Mouse (Mus musculus): Measurements from ENCODE around the gene Mical1. TPM values are rescaled to one million over a fixed set of nuclear protein-coding genes. Genes with fewer than 3 reads are reported as not detected.
A peak's percentile ranks its signal among the peaks of the same experiment; 100 is the strongest.

Mical1 gene
- total RNA-seq (2022), result 10 to 100 TPM in 2 of 4 experiments, 1 to 10 TPM in 2; 7.5 to 12.7 (median 9.8) TPM

DNA sequence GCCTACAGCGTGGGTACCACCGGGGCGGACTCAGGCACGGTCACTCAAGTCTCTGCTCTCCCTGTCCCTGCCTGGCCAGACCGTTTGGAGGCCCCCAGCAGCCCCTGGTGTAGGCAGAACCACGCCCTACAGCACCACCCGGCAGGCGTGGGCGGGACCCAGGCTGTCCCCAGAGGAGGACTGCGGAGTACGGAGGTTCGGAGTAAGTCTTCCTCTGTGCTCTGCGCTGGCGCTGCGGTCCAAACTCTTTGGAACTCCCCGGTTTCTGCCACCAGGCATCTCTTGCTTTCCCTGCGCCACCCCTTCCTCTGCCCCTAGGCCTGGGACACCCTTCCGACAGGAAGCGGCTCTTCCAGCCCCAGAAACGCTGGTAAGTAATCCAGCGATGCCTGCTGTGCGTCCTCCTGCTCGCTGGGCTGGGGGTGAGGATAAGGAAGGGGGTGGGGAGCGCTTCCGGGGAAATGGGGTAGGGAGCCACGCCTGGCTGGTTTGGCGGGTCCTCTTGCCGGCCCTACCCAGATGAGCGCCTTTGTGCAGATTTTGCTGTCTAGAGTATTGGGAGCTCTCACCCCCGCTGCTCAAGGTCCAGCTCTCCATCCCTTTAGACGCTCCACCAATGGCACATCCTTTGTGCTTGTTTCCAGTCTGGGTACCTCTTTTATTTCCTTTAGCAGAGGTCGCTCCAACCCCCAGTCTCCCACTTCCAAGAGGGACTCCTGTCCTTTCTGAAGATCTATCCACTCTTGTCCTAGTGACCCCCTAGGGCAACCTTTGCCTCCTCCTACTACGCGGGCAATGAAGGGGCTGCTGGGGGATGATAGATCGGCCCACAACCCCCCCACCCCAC, at the start of gene Mical1:
TSS of gene Mical1 (plus strand) at position 144 of the 847 bp plus-strand sequence.
- DNase-seq (ENCODE audit: low spot score), result peak; percentile 73

DNA sequence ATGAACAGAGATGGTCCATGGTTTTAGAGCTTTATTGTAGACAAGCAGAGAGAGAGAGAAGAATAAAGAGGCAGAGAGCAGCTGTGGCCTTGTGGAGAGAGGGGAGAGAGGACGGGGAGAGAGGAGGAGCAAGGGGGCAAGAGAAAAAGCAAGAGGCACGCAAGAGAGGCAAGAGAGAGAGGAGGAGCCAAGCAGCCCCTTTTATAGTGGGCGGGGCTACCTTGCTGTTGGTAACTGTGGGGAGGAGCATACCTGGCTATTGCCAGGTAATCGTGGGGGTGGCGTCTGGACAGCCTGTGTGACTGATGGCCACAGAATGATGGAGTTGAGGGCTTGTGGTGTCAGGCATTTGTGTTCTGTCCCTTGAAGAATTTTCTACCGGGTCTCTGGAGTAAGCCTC, 49.7 kb upstream of the Mical1 start:
- DNase-seq (ENCODE audit: low spot score), result no peak

DNA sequence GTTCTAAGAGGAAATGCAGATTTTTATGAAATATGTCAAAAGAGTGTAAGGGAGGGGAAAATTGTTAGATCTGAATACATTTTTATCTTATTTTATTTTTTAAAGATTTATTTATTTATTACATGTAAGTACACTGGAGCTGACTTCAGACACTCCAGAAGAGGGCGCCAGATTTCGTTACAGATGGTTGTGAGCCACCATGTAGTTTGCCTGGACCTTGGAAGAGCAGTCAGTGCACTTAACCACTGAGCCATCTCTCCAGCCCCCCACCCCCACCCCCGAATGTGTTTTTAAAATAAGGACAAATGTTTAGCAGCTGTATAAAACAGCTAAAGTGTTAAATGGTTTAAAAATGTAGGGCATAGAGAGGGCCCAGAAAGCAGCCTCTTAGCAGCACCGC, 41.5 kb upstream of the Mical1 start:
- DNase-seq (ENCODE audit: low spot score), result peak; percentile 62

DNA sequence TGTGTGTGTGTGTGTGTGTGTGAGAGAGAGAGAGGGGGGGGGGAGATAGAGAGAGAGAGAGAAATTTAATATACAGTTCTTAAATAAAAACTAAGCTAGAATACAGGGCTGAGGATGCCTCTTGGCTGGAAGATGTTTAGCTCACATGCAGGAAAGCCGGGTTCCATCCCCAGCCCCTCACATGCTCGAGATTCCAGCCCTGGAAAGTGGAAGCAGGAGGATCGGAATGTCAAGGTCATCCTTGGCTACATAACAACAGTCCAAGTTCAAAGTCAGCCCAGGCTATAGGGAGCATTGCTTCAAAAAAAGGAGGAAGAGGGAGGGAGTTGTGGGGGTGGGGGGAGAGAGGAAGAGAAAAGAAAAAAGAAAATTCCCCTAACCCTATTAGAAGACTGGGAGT, 41.0 kb upstream of the Mical1 start:
- no peak for DNase-seq (ENCODE audit: low spot score)

DNA sequence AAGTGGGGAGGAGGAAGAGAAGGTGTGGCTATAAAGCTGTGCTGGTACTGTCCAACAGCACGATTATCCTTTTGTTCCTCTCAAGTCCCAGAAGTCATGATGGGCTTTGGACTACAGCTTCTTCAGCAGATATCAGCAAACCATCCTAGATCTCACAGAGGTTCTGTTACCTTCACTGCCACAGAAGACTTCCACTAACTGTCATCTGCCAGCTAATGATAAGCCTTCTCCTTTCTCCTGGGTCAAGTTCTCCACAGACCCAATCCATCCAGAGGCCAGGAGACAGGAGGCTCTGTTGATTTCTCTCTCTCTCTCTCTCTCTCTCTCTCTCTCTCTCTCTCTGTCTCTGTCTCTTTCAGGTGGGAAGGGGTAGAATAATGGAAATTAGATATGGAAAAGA, 27.9 kb upstream of the Mical1 start:
- DNase-seq (ENCODE audit: low spot score), result no peak

DNA sequence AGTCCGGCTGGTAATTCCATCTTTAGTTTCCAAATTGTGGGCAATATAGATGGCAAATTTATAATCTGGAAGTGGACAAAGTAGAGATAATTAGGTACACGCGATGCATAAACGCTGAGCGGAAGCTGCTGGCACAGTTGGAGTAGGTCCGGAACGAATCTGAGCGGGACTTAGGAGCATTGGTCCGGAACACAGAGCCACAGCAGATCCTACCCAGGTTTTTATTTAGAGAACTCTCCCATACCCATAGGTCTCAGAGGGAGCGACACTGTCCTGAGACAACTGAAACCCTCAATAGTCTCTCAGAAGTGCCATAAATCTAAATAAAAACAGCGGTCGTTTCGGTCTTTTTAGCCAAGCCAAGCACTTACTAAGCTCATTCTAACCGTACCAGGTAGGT, 26.4 kb upstream of the Mical1 start:
- no peak for DNase-seq (ENCODE audit: low spot score)

DNA sequence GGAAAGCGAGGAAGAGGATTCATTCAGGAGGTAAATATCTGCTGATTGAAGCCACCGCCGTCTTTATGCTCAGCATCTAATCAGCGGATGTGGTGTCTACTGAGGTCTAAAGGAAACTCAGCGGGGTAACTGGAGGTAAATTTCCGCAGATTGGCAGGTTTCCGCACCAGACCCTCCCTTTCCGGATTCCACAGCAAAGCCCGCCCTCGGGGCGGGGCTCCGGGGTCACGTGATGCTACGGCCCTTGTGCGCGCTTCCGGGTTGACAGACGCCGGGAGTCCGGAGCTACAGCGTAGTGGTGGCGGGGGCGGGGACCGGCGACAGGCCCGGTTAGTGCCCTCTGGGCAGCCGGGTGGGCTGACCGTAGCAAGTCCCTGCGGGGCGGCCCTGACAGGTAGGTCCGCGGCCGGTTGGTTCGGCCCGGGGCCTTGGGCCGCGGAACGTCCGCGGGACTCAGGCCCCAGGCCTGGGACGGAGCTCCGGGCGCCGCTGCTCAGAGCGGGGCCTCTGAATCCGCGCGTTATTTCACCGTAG, 25.9 kb upstream of the Mical1 start, which contains the start of gene Zbtb24:
TSS of gene Zbtb24 (plus strand) at position 247 of the 534 bp plus-strand sequence.
- DNase-seq (ENCODE audit: low spot score), result peak; percentile 95

DNA sequence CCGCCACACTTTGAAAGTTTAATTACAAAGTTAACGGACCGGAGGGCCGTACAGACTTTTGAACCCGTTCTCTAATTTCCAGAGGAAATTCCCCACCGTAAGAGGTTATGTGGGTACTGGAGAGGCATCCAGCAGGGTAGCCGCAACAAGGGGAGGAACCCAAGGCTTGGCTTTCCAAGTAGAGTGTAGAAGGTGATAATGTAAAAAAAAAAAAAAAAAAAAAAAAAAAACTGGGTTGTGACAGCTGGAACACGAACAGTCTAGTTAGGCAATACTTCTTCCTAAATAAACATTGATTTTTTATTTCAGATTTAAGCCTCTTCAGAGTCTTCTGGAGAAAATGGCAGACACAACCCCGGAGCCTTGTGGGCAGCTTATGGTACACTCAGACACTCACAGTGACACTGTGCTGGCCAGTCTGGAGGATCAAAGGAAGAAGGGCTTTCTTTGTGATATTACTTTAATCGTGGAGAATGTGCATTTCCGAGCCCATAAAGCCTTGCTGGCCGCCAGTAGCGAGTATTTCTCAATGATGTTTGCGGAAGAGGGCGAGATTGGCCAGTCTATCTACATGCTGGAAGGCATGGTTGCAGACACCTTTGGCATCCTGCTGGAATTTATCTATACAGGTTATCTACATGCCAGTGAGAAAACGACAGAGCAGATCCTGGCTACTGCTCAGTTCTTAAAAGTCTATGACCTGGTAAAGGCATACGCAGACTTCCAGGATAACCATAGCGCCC, 25.2 kb upstream of the Mical1 start:
- no peak for DNase-seq (ENCODE audit: low spot score)

DNA sequence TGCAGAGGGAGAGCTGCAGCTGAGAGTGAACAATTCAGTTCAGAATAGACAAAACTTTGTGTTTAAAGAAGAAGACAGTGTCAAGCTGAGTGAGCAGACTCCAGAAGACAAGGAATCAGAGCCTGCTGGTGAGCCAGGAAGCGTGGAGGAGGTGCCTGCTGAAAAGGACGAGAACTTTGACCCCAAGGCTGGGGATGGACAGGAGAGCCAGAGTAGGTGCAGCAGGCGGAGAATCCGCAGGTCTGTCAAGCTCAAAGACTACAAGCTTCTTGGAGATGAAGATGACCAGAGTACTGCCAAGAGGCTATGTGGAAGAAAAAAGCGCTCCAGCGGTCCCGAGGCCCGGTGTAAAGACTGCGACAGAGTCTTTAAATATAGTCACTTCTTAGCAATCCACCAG, 24.5 kb upstream of the Mical1 start:
- no peak for DNase-seq (ENCODE audit: low spot score)

DNA sequence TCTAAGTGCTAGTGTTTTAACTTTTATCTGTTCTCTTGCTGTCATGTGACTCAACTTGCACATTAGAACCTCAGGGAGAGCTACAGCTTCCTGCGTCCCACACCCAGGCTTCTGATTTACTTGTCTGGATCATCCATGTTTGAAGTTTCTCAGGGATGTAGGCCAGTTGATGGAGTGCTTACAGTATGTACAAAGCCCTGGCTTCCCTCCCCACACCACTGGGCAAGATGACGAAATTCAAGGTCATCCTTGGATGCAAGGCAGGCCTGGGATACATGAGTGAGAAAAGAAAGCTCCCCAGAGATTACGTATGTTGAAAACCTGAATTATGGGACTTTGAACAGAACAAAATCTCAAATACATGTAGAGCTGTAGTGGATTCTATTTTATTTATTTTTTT, 23.3 kb upstream of the Mical1 start:
- DNase-seq (ENCODE audit: low spot score), result no peak

DNA sequence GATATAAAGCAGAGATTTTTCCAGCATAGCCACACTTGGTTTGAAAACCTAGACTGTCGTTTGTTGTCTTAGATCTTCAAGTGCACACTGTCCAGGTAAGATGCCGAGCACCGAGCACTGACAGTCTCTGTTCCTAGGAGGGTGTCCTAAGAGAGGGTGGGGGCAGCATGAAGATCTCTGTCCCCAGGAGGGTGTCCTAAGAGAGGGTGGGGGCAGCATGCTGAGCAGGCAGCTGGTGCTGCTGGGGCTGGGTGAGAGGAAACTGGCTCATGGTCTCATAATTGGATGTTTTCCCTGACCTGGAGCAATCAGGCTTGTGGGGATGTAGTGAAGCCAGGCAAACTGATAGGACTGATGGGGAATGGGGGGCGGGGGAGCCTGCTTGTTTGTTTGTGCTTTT, 16.1 kb upstream of the Mical1 start:
- no peak for DNase-seq (ENCODE audit: low spot score)

DNA sequence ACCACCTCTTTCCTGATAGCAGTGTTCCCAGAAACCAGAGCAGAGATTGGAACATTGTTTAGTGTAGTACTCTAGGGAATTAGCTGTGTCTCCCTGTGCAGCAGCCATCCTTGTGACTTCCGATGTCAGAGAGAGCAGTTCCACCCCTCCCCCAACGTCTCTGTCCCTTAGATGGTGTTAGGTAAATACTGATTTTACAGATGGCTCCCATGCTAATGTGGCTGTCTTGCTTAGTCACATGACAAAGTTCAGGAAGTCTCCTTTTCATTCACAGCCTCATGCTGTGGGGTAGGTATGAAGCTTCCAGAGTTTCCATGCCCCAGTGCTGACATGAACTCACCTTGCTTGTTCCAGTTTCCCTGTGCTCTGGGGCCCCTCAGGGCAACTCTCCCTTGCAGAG, 15.6 kb upstream of the Mical1 start:
- no peak for DNase-seq (ENCODE audit: low spot score)

DNA sequence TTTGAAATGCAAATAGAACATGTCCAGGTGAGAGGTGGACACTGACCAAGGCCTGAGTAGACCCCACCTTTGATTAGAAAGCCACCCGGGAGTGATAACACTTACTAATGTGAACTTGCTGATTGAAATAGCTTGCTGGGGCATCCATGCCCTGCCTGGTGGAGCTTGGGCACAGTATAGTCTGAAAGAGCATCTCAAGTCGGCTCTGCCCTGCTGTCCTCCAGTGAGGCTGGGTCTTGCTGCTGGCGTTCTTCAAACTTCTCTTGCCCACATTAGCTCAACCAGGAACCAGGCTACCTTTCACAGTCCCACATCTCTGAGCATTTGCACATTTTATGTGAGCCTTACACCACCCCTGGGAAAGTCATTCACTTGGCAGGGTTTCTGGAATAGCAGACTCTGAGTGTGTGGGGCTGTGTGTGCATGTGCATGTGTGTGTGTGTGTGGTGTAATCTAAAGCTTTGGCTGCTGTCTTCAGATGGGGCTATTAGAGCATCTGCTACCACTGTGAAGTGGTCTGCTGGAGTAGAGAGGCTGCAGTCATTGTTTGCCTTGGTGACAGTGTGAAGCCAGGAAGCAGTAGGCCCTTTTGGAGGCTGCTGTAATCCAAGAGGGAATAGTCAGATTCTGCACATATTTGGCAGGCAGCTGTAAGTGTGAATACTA, 14.9 kb upstream of the Mical1 start:
- DNase-seq (ENCODE audit: low spot score), result no peak

DNA sequence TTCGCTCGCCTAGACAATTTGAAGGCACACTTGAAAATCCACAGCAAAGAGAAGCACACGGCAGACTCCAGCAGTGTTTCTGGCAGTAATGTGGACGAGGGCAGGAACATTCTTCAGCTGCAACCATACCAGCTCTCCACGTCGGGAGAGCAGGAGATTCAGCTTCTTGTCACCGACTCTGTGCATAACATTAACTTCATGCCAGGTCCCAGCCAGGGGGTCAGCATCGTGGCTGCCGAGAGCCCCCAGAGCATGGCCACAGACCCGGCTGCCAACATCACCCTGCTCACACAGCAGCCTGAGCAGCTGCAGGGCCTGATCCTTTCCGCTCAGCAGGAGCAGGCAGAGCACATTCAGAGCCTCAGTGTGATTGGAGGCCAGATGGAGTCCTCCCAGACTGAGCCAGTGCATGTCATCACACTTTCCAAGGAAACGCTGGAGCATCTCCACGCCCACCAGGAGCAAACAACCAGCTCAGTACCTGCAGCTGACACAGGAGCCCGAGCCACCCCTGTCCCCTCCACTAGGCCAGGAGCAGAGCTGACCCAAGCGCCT, 11.6 kb upstream of the Mical1 start:
- DNase-seq (ENCODE audit: low spot score), result no peak

DNA sequence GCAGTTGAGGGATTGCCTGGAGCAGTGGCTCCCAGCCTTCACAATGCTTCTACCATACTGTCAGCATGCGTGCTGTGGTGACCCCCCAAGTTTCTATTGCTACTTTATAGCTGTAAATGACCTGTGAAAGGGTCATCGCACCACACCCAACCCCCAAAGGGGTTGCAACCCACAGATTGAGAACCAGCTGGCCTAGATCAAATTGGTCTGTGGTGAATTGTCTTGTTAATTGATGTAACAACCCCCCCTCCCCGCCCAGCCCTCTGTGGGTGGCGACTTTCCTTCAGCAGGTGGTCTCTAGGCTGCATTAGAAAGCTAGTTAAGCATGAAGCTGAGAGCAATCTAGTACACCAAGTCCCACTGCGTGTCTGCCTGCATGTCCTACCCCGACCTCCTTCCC, 8.8 kb upstream of the Mical1 start:
- no peak for DNase-seq (ENCODE audit: low spot score)

DNA sequence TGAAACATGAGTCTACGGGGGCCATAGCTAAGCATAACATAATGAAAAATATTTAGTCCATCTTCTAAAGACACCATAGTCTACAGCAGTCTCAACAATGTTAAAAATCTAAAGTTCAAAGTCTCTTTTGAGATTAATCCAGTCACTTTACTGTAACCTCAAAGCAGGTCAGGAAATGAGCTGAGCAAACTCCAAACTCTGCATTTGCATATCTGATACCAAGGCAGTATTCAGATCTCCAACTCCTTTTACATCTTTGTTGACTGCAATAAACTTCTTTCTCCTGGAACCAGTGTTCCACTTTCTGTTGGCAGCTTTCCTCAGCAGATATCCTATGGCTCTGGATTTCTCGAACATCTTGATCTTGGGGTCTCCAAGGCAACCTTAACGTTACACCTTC, 5.4 kb upstream of the Mical1 start:
- no peak for DNase-seq (ENCODE audit: low spot score)

DNA sequence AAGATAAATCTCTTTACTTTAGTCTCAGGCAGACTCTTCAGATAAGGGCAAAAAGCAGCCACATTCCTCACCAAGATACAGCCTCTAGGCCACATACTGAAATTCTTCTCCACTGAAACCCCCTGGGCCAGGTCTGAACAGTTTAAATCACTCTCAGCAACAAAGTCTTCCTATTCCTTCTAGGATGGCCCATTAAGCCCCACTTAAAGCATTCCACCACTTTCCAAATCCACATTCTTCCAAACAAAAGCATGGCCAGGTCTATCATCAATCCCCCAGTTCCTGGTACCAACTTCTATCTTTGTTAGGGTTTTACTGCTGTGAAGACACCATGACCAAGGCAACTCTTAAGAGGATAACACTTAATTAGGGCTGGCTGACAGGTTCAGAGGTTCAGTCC, 3.6 kb upstream of the Mical1 start:
- DNase-seq (ENCODE audit: low spot score), result no peak

DNA sequence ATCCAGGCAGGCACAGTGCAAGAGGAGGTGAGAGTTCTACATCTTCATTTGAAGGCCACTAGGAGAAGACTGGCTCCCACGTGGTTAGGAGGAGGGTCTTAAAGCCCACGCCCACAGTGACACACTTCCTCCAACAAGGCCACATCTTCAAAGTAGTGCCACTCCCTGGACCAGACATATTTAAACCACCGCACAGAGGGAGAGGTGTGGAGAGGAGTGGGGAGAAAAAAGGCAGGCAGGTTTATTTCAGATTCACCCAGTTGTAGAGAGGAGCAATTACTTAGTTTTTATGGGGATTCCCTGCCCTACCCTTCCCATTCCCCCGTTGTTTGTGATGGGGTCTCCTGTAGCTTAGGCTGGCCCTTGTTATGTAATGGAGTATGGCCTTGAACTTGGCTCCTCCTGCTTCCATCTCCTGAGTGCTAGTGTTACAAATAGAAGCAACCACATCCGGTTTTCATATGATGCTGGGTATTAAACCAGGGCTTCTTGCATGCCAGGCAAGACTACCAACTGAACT, 3.1 kb upstream of the Mical1 start:
- no peak for DNase-seq (ENCODE audit: low spot score)

DNA sequence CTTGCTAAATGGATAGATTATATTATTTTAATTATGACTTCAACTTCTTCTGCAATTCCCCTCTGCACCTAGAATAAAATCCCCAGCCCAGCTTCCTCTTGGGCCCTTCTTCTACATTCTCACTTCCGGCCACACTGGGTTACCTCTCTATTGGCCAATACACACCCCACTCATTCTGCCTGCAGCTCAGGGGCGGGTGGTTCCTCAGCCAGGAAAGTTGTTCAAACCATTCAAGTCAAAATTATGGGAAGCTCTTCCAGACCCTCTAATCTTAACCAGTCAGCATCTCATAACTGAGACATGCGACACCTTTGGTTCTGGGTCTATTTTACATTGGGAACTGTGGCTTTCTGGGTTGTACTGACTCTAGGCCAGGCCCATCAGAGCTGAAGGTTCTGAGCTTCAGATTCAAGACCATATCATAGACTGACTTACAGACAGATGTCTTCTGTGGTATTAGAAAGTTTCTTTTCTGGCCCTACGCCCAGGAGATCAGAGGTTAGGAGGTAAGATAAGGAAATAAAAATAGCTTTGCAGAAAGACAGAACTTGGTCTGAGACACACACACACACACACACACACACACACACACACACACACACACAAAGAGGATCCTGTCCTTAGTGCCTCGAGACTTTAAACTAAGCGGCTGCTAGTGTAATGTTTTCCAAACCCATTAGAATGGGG, 2.2 kb upstream of the Mical1 start:
- DNase-seq (ENCODE audit: low spot score), result peak; percentile 76

DNA sequence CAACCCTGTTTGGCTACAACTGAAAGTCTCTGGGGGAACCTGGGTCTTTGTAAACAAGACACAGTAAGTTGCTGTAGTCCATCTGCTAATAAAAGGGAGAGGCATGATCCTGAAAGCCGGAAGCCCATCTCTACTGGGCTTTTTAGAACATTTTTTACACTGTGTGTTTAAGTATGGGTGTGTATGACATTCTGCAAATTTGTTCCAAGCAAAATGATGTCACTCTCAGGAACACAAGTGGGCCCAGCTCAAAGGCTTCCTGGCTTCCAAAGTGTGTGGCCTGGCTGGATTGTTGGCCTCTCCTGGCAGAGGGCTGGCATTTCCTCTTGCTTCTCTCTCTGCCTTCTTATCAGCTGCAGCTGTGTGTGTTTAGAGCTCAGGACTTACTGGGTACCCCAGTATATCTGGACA, 1.1 kb upstream of the Mical1 start:
- DNase-seq (ENCODE audit: low spot score), result peak; percentile 53

DNA sequence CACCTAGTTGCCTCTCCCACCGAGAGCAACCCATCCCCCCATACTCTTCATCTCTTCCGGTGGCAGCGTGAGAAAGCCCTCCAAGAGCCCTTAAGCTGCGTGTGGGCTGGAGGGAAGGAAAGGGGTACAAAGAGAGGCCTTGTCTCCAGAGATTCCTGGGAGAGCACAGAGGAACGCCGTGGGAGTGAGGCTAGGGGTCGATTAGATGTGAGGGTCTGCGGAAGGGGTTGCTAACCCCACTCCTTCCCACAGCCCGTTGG, 834 bp downstream of the Mical1 start:
- DNase-seq (ENCODE audit: low spot score), result no peak
